Mouse (Mus musculus): ENCODE results near the gene Iyd. TPM values are rescaled to one million over a fixed set of nuclear protein-coding genes. Genes with fewer than 3 reads are reported as not detected.

Iyd gene
- total and polyA plus RNA-seq, 2 experiments from 2014 or later, result 0.71 TPM; not detected in 1

- ATAC-seq (ENCODE audit: insufficient read depth, low read depth) (no peak), DNase-seq (ENCODE audit: low spot score) (no peak)
- Histone ChIP-seq H3K4me2 (ENCODE audit: low read depth, low read length) (no peak overlapping the region), H3K36me3 (replicated peaks; ENCODE audit: control insufficient read depth, insufficient read depth, low read length) (no peaks in the 10 kb centered on the region), H3K9me3 (replicated peaks; ENCODE audit: control insufficient read depth, low read length) (no peaks in the 10 kb centered on the region), H3K4me1 (ENCODE audit: control insufficient read depth, insufficient read depth) (no peaks in the 10 kb centered on the region), H3K9ac (replicated peaks; ENCODE audit: low read depth, low read length) (no peak overlapping the region), H3K27me3 (ENCODE audit: control insufficient read depth, insufficient read depth, low read length) (0 out of 2 replicates have a peak, but pooled peaks cover 6% of the 10 kb centered on the region), H3K4me3 (ENCODE audit: low read depth, low read length) (no peak overlapping the region), H3K27ac (ENCODE audit: low read depth) (no peak overlapping the region)
- TF ChIP-seq EP300 (IDR thresholded peaks at IDR 0.05; ENCODE audit: low read depth), result no peak
- no peak for TF ChIP-seq CTCF (IDR thresholded peaks at IDR 0.05; ENCODE audit: low read depth)
- WGBS, result 91% methylated on average over 1 of the region's 1 CpGs
Observed at GRCm38 (mm10) chr10:3536361-3536760, 3.7 kb upstream of the Iyd start.

- Histone ChIP-seq H3K9me3 (replicated peaks; ENCODE audit: control insufficient read depth, low read length) (no peaks in the 10 kb centered on the region), H3K4me2 (ENCODE audit: low read depth, low read length) (no peak overlapping the region), H3K27ac (ENCODE audit: low read depth) (no peak overlapping the region), H3K4me1 (ENCODE audit: control insufficient read depth, insufficient read depth) (no peaks in the 10 kb centered on the region), H3K36me3 (replicated peaks; ENCODE audit: control insufficient read depth, insufficient read depth, low read length) (no peaks in the 10 kb centered on the region), H3K4me3 (ENCODE audit: low read depth, low read length) (no peak overlapping the region), H3K9ac (replicated peaks; ENCODE audit: low read depth, low read length) (no peak overlapping the region), H3K27me3 (ENCODE audit: control insufficient read depth, insufficient read depth, low read length) (no peaks in the 10 kb centered on the region)
- DNase-seq (ENCODE audit: low spot score) (no peak), ATAC-seq (ENCODE audit: insufficient read depth, low read depth) (no peak)
- 65% methylated on average over 2 of the region's 2 CpGs for WGBS
- TF ChIP-seq EP300 (IDR thresholded peaks at IDR 0.05; ENCODE audit: low read depth) (no peak), CTCF (IDR thresholded peaks at IDR 0.05; ENCODE audit: low read depth) (no peak)
Observed at GRCm38 (mm10) chr10:3549384-3549783, 9.3 kb downstream of the Iyd start.

GRCm38 (mm10) chr10:3555128-3555527 is 15.1 kb downstream of the Iyd start:
- 0 out of 2 replicates have a peak, but pooled peaks have one; percentile 16 for TF ChIP-seq CTCF (IDR thresholded peaks at IDR 0.05; ENCODE audit: low read depth)
- TF ChIP-seq EP300 (IDR thresholded peaks at IDR 0.05; ENCODE audit: low read depth), result no peak
- no peak overlapping the region for H3K4me3 ChIP-seq (ENCODE audit: low read depth, low read length)
- no peak overlapping the region for H3K4me2 ChIP-seq (ENCODE audit: low read depth, low read length)
- no peak overlapping the region for H3K9ac ChIP-seq (replicated peaks; ENCODE audit: low read depth, low read length)
- 46% methylated on average over 5 of the region's 5 CpGs for WGBS
- no peaks in the 10 kb centered on the region for H3K36me3 ChIP-seq (replicated peaks; ENCODE audit: control insufficient read depth, insufficient read depth, low read length)
- no peaks in the 10 kb centered on the region for H3K4me1 ChIP-seq (ENCODE audit: control insufficient read depth, insufficient read depth)
- no peak for ATAC-seq (ENCODE audit: insufficient read depth, low read depth)
- H3K9me3 ChIP-seq (replicated peaks; ENCODE audit: control insufficient read depth, low read length), result no peaks in the 10 kb centered on the region
- H3K27ac ChIP-seq (ENCODE audit: low read depth), result no peak overlapping the region
- no peaks in the 10 kb centered on the region for H3K27me3 ChIP-seq (ENCODE audit: control insufficient read depth, insufficient read depth, low read length)
- DNase-seq (ENCODE audit: low spot score), result no peak

GRCm38 (mm10) chr10:3556538-3556937 is 16.5 kb downstream of the Iyd start:
- Histone ChIP-seq H3K27me3 (ENCODE audit: control insufficient read depth, insufficient read depth, low read length) (no peaks in the 10 kb centered on the region), H3K4me1 (ENCODE audit: control insufficient read depth, insufficient read depth) (no peaks in the 10 kb centered on the region), H3K27ac (ENCODE audit: low read depth) (no peak overlapping the region), H3K4me2 (ENCODE audit: low read depth, low read length) (no peak overlapping the region), H3K36me3 (replicated peaks; ENCODE audit: control insufficient read depth, insufficient read depth, low read length) (no peaks in the 10 kb centered on the region), H3K4me3 (ENCODE audit: low read depth, low read length) (no peak overlapping the region), H3K9ac (replicated peaks; ENCODE audit: low read depth, low read length) (no peak overlapping the region), H3K9me3 (replicated peaks; ENCODE audit: control insufficient read depth, low read length) (no peaks in the 10 kb centered on the region)
- WGBS, result 64% methylated on average over 3 of the region's 3 CpGs
- TF ChIP-seq CTCF (IDR thresholded peaks at IDR 0.05; ENCODE audit: low read depth), result no peak
- no peak for TF ChIP-seq EP300 (IDR thresholded peaks at IDR 0.05; ENCODE audit: low read depth)
- no peak for DNase-seq (ENCODE audit: low spot score)
- ATAC-seq (ENCODE audit: insufficient read depth, low read depth), result no peak

- DNase-seq (ENCODE audit: low spot score) (no peak), ATAC-seq (ENCODE audit: insufficient read depth, low read depth) (no peak)
- no peak for TF ChIP-seq CTCF (IDR thresholded peaks at IDR 0.05; ENCODE audit: low read depth)
- no peak for TF ChIP-seq EP300 (IDR thresholded peaks at IDR 0.05; ENCODE audit: low read depth)
- no peaks in the 10 kb centered on the region for H3K9me3 ChIP-seq (replicated peaks; ENCODE audit: control insufficient read depth, low read length)
- no peak overlapping the region for H3K9ac ChIP-seq (replicated peaks; ENCODE audit: low read depth, low read length)
- H3K27ac ChIP-seq (ENCODE audit: low read depth), result no peak overlapping the region
- no peak overlapping the region for H3K4me3 ChIP-seq (ENCODE audit: low read depth, low read length)
- H3K36me3 ChIP-seq (replicated peaks; ENCODE audit: control insufficient read depth, insufficient read depth, low read length), result no peaks in the 10 kb centered on the region
- no peaks in the 10 kb centered on the region for H3K4me1 ChIP-seq (ENCODE audit: control insufficient read depth, insufficient read depth)
- H3K4me2 ChIP-seq (ENCODE audit: low read depth, low read length), result no peak overlapping the region
- WGBS, result 75% methylated on average over 1 of the region's 1 CpGs
- no peaks in the 10 kb centered on the region for H3K27me3 ChIP-seq (ENCODE audit: control insufficient read depth, insufficient read depth, low read length)
Observed at GRCm38 (mm10) chr10:3559136-3559535, 19.1 kb downstream of the Iyd start.

GRCm38 (mm10) chr10:3562165-3562564 is 22.1 kb downstream of the Iyd start:
- H3K4me3 ChIP-seq (ENCODE audit: low read depth, low read length), result no peak overlapping the region
- no peak for DNase-seq (ENCODE audit: low spot score)
- no peaks in the 10 kb centered on the region for H3K27me3 ChIP-seq (ENCODE audit: control insufficient read depth, insufficient read depth, low read length)
- no peak overlapping the region for H3K27ac ChIP-seq (ENCODE audit: low read depth)
- H3K9ac ChIP-seq (replicated peaks; ENCODE audit: low read depth, low read length), result no peak overlapping the region
- no peak overlapping the region for H3K4me2 ChIP-seq (ENCODE audit: low read depth, low read length)
- H3K4me1 ChIP-seq (ENCODE audit: control insufficient read depth, insufficient read depth), result no peaks in the 10 kb centered on the region
- no peaks in the 10 kb centered on the region for H3K36me3 ChIP-seq (replicated peaks; ENCODE audit: control insufficient read depth, insufficient read depth, low read length)
- no peak for ATAC-seq (ENCODE audit: insufficient read depth, low read depth)
- H3K9me3 ChIP-seq (replicated peaks; ENCODE audit: control insufficient read depth, low read length), result no peaks in the 10 kb centered on the region
- TF ChIP-seq CTCF (IDR thresholded peaks at IDR 0.05; ENCODE audit: low read depth), result 0 out of 2 replicates have a peak, but pooled peaks have one; percentile 22
- TF ChIP-seq EP300 (IDR thresholded peaks at IDR 0.05; ENCODE audit: low read depth), result no peak
